Mouse (Mus musculus) retina, postnatal 1 day (tissue): ENCODE measurements at regions not wholly inside any gene's neighbourhood (a gene's known extent, or its start where the extent isn't known, plus 50 kb on each side); places are given as distances from the start of the nearest gene placed in this dataset.
A peak's percentile ranks its signal among the peaks of the same experiment; 100 is the strongest.

Experiments
- DNase-seq: peaks from one replicate; pipeline ENCODE4 v3.0.0-alpha.2; 2012

- no peak for DNase-seq
These were observed 368.4 kb downstream of the Ankrd50 start for GRCm38 (mm10) chr3:38116071-38116787.

- DNase-seq = no peak
These were observed 372.1 kb downstream of the Ankrd50 start for GRCm38 (mm10) chr3:38112568-38112967.

GRCm38 (mm10) chr3:38105022-38105857 lies 379.4 kb downstream of the Ankrd50 start:
- DNase-seq = no peak

- DNase-seq = no peak
These were observed 380.1 kb upstream of the Gm5148 start for GRCm38 (mm10) chr3:38104418-38104817.

- DNase-seq = no peak
These were observed 378.7 kb upstream of the Gm5148 start for GRCm38 (mm10) chr3:38102985-38103384.

GRCm38 (mm10) chr3:38102181-38102580 lies 377.9 kb upstream of the Gm5148 start:
- no peak for DNase-seq

- no peak for DNase-seq
These were observed 370.2 kb upstream of the Gm5148 start for GRCm38 (mm10) chr3:38094370-38094979.

- no peak for DNase-seq
These were observed 360.3 kb upstream of the Gm5148 start for GRCm38 (mm10) chr3:38084548-38084947.

GRCm38 (mm10) chr3:38082386-38082785 lies 358.1 kb upstream of the Gm5148 start:
- no peak for DNase-seq

- DNase-seq = no peak
These were observed 352.5 kb upstream of the Gm5148 start for GRCm38 (mm10) chr3:38076835-38077234.

GRCm38 (mm10) chr3:38073946-38074345 lies 349.7 kb upstream of the Gm5148 start:
- DNase-seq = no peak

- no peak for DNase-seq
These were observed 331.3 kb upstream of the Gm5148 start for GRCm38 (mm10) chr3:38055627-38056026.

- DNase-seq = no peak
These were observed 328.7 kb upstream of the Gm5148 start for GRCm38 (mm10) chr3:38052941-38053340.

- no peak for DNase-seq
These were observed 327.5 kb upstream of the Gm5148 start for GRCm38 (mm10) chr3:38051748-38052147.

- no peak for DNase-seq
These were observed 326.6 kb upstream of the Gm5148 start for GRCm38 (mm10) chr3:38050856-38051255.

GRCm38 (mm10) chr3:38050366-38050765 lies 326.1 kb upstream of the Gm5148 start:
- DNase-seq = peak; percentile 10

- peak; percentile 60 for DNase-seq
These were observed 325.0 kb upstream of the Gm5148 start for GRCm38 (mm10) chr3:38049290-38049689.

GRCm38 (mm10) chr3:38047445-38047844 lies 323.2 kb upstream of the Gm5148 start:
- no peak for DNase-seq

GRCm38 (mm10) chr3:38046611-38047010 lies 322.3 kb upstream of the Gm5148 start:
- DNase-seq = no peak

GRCm38 (mm10) chr3:38045989-38046388 lies 321.7 kb upstream of the Gm5148 start:
- DNase-seq = no peak

- peak; percentile 22 for DNase-seq
These were observed 321.2 kb upstream of the Gm5148 start for GRCm38 (mm10) chr3:38045523-38045922.

- DNase-seq = no peak
These were observed 320.0 kb upstream of the Gm5148 start for GRCm38 (mm10) chr3:38044338-38044737.

GRCm38 (mm10) chr3:38042614-38043013 lies 318.3 kb upstream of the Gm5148 start:
- DNase-seq = no peak

GRCm38 (mm10) chr3:38036131-38036530 lies 311.8 kb upstream of the Gm5148 start:
- no peak for DNase-seq
